Mouse (Mus musculus): Measurements from ENCODE around the gene Gmcl1.

The Gmcl1 gene

DNA sequence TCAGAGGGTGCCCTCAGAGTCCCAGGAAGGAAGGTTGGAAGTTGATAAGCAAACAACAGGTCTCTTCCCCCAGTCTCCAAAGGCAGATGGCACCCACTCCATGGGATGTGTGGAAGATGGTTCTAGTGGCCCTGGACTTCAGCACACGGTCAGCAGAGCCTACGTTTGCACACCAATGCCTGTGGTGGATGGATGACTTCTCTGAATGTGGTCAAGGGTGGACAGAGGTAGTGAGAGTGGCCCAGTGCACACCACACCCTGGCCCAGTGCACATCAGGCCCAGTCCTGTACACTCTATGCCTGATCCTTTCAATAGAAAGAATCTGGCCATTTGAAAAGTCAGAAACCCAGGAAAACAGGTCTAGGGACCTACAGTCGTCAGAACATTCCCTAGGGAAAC, 74.7 kb downstream of the Gmcl1 start:
- no peak for DNase-seq

GRCm38 (mm10) chr6:86654270-86654916, 78.8 kb downstream of the Gmcl1 start:
- no peak for DNase-seq

DNA sequence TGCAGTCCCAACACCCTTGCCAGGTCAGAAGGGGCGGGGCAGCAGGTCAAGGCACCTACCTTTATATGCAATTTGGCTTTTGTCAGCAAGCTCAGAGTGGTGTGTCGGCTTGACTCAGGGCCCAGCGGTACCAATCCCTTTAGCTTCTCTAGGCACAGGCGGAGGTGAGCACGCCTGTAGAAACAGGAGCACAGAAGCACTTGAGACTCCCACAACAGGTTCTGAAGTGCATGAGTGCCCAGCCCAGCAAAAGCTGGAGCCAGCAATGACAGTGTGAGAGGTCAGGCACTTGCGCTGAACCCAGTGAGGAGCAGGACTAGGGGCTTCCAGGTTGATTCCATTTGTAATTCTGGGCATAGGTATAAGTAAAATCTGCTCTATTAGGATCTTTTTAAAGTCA, 80.2 kb downstream of the Gmcl1 start:
- no peak for DNase-seq

- no peak for DNase-seq
Measured at GRCm38 (mm10) chr6:86646143-86646542, 87.0 kb downstream of the Gmcl1 start.

DNA sequence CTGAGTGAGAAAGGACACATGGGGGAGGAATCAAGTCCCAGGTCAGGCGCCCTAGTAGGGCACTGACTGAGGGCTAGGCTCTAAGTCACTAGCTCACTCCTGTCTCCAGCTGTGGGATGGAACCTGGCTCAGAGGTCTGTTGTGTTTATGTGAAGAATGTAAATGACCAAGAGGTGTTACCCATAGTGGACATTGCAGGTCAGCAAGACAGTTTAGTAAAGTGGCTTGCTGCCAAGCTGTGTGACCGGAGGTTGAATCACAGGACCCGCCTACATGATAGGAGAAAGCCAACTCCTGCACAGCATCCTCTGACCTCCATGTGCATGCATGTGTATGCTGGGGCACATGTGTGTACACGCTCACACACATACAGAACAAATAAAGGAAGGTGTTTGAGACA, 87.6 kb downstream of the Gmcl1 start:
- DNase-seq, result no peak

GRCm38 (mm10) chr6:86644775-86645400, 88.3 kb downstream of the Gmcl1 start:
- DNase-seq, result no peak

Measured in right cerebral cortex, postnatal 25 days (tissue).